ENCODE assay signal across 8 mouse cellular contexts in the genomic region with DNA sequence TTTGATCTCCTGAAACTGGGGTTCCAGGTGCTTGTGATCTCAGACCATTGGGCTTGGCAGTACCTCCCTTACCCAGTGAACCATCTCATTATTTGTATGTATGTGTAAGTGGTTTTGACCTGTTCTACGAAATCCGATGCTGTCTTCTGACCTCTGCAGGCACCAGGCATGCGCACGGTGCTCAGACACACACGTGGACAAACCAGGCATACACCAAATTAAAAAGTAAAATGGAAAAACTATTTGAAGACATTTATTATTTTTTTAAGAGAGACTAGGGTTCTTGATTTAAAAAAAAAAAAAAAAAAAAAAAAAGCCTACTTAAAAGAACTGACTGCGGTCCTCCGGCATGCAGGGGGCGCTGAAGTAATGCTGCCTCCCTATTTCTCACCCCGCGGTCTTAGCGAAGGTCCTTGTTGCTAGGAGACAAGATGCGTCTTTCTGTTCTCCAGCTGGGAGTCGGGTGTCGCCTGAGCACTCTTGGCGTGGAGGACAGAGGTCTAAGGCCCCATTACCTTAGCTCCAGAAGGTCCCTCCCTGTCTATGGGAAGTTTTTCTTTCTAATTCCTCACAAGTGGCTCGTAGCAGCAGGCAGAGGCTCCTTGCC. TPM values are rescaled to one million over a fixed set of nuclear protein-coding genes. Genes with fewer than 3 reads are reported as not detected.
DNase-seq lines count a peak whose midpoint lies in the region; ATAC-seq and TF ChIP-seq lines count a peak whose summit lies in the region.

A gene (plus strand): TSS at position 442 of the 607 bp plus-strand sequence.

- H3K4me3 ChIP-seq in cerebellum, adult 2 months (replicated peaks; ENCODE audit: insufficient read depth, low read depth, low read length), result peak within 1 kb of the TSS; percentile 64
- H3K4me3 ChIP-seq in hindbrain, embryonic 11.5 days (ENCODE audit: low read depth, low read length), result peak within 1 kb of the TSS; percentile 25
- peak within 1 kb of the TSS; percentile 50 for H3K4me3 ChIP-seq in lung, embryonic 16.5 days (ENCODE audit: low read length)

- H3K9ac ChIP-seq in hindbrain, embryonic 11.5 days (ENCODE audit: low read depth, low read length), result no peak within 1 kb of the TSS
- peak within 1 kb of the TSS; percentile 48; the same call in 1 of the 2 replicates for H3K9ac ChIP-seq in lung, embryonic 16.5 days (ENCODE audit: low read length)

- TF ChIP-seq POLR2A in cerebellum, adult 2 months (IDR thresholded peaks at IDR 0.05; ENCODE audit: borderline replicate concordance, insufficient read depth, low read length), result no peak

- peak; percentile 73 for TF ChIP-seq CTCF in cerebellum, adult 2 months (IDR thresholded peaks at IDR 0.05; ENCODE audit: borderline replicate concordance, insufficient read depth, low read depth, low read length)

- no peaks in the 10 kb centered on the region for H3K9me3 ChIP-seq in hindbrain, embryonic 11.5 days (ENCODE audit: control insufficient read depth, low read length)
- no peaks in the 10 kb centered on the region for H3K9me3 ChIP-seq in lung, embryonic 16.5 days (ENCODE audit: control insufficient read depth, low read length)

- peak; percentile 87 for DNase-seq in MN1 (ENCODE audit: low spot score)
- DNase-seq in cerebellum, adult 2 months, result peak; percentile 83 to 84
- peak; percentile 77 to 96 for DNase-seq in frontal cortex, adult 2 months (ENCODE audit: extremely low spot score in 1 of 2, low spot score in 1 of 2)
- peak; percentile 90 for DNase-seq in hindbrain, embryonic 11.5 days (ENCODE audit: low spot score)
- DNase-seq in layer of hippocampus, adult 9-11 months, result peak; percentile 93
- peak; percentile 73 for DNase-seq in ovary, adult 18-20 months (ENCODE audit: low spot score)
- peak; percentile 79 for DNase-seq in thymus, postnatal 0 days (ENCODE audit: low spot score)

- 22% methylated on average over 16 of the region's 16 CpGs for WGBS in cerebellum, adult 2 months
- WGBS in hindbrain, embryonic 11.5 days, result 20% methylated on average over 16 of the region's 16 CpGs
- 15% methylated on average over 16 of the region's 16 CpGs for WGBS in lung, embryonic 16.5 days

- H3K36me3 ChIP-seq in hindbrain, embryonic 11.5 days (ENCODE audit: control insufficient read depth, insufficient read depth, low read length), result no peaks in the 10 kb centered on the region
- no peaks in the 10 kb centered on the region for H3K36me3 ChIP-seq in lung, embryonic 16.5 days (ENCODE audit: control insufficient read depth, insufficient read depth, low read length)

- no peaks in the 10 kb centered on the region; the same call in 1 of the 2 replicates for H3K4me1 ChIP-seq in cerebellum, adult 2 months (ENCODE audit: control insufficient read depth, insufficient read depth, low read length)
- no peaks in the 10 kb centered on the region for H3K4me1 ChIP-seq in hindbrain, embryonic 11.5 days (replicated peaks; ENCODE audit: control insufficient read depth, insufficient read depth, low read length)
- no peaks in the 10 kb centered on the region; the same call in 1 of the 2 replicates for H3K4me1 ChIP-seq in lung, embryonic 16.5 days (replicated peaks; ENCODE audit: control insufficient read depth, insufficient read depth, low read length)

- no peak within 1 kb of the TSS for H3K27ac ChIP-seq in cerebellum, adult 2 months (ENCODE audit: insufficient read depth, low read length)
- no peak within 1 kb of the TSS for H3K27ac ChIP-seq in hindbrain, embryonic 11.5 days (ENCODE audit: low read depth, low read length)
- H3K27ac ChIP-seq in lung, embryonic 16.5 days (ENCODE audit: low read length), result no peak within 1 kb of the TSS

- peak within 1 kb of the TSS; percentile 39 for H3K4me2 ChIP-seq in hindbrain, embryonic 11.5 days (replicated peaks; ENCODE audit: low read depth, low read length)
- H3K4me2 ChIP-seq in lung, embryonic 16.5 days (ENCODE audit: low read depth, low read length), result peak within 1 kb of the TSS; percentile 64

- ATAC-seq in hindbrain, embryonic 11.5 days (ENCODE audit: low FRiP score), result no peak
- peak; percentile 85 for ATAC-seq in lung, embryonic 16.5 days (ENCODE audit: low read depth)

- no peaks in the 10 kb centered on the region for H3K27me3 ChIP-seq in cerebellum, adult 2 months (ENCODE audit: control insufficient read depth, insufficient read depth, low read length)
- H3K27me3 ChIP-seq in hindbrain, embryonic 11.5 days (ENCODE audit: control insufficient read depth, insufficient read depth, low read length), result 0 out of 2 replicates have a peak, but pooled peaks cover 2% of the 10 kb centered on the region
- H3K27me3 ChIP-seq in lung, embryonic 16.5 days (ENCODE audit: control insufficient read depth, insufficient read depth, low read depth, low read length), result peaks cover 10% of the 10 kb centered on the region

RNA-seq across cellular contexts. Expression of the gene that starts here (rescaled TPM):
- 4.8 TPM in 2 replicates for polyA plus RNA-seq in cerebellum, adult 2 months (2012; rRNA removed)
- 6.4 and 7.7 TPM in 2 replicates for polyA plus RNA-seq in frontal cortex, adult 2 months (2012; rRNA removed)
- polyA plus RNA-seq in hindbrain, embryonic 11.5 days (2014; fragmentation: Nextera tagmentation; extraction: Ambion mirVana), result 2.4 and 3.0 TPM in 2 replicates
- polyA plus RNA-seq in lung, embryonic 16.5 days (2015; fragmentation: Nextera tagmentation; extraction: Ambion mirVana), result 4.9 and 5.3 TPM in 2 replicates
- 0.09 and 0.40 TPM in 2 replicates for polyA plus RNA-seq in thymus, postnatal 0 days (2015; fragmentation: Nextera tagmentation; extraction: Ambion mirVana)

Comparison
In these comparisons a context has a peak if more than half of its experiments do, and no peak if none do; other contexts are left out.
1. Peak in DNase-seq in thymus, postnatal 0 days; RNA of the gene not detected or under 1 TPM.